In genomic region chr10:25416696-25417095, GRCm38 (mm10) we compare ENCODE assay signal across 26 mouse cellular contexts.
"Had no signal": no experiment of that assay in that cellular context is flagged by ENCODE, and none has a peak within 500 bp of the region (broad histone marks: within the 10 kb centered on the region; RNA-seq: fewer than 3 reads in every experiment).

No protein-coding gene starts in this region.

- DNase-seq: cerebellum, adult 9-10 months; cerebellum, adult 9-11 months; cerebellum, postnatal 10 days; cerebellum, postnatal 14 days; cerebellum, postnatal 25 days; cerebellum, postnatal 36 days; embryo, embryonic 11 days; forebrain, postnatal 0 days; gastrocnemius, adult 2 months; gastrocnemius, postnatal 10 days; gastrocnemius, postnatal 14 days; gastrocnemius, postnatal 25 days; gastrocnemius, postnatal 36 days; heart, adult 18-20 months; heart, adult 2 months had no signal

- H3K27ac ChIP-seq: embryonic facial prominence, embryonic 10.5 days; embryonic facial prominence, embryonic 12.5 days; embryonic facial prominence, embryonic 13.5 days; embryonic facial prominence, embryonic 15.5 days; forebrain, embryonic 10.5 days; forebrain, embryonic 12.5 days; forebrain, embryonic 13.5 days; forebrain, embryonic 15.5 days; gastrocnemius, adult 2 months; heart, adult 2 months had no signal

- H3K4me1 ChIP-seq: embryonic facial prominence, embryonic 15.5 days; forebrain, embryonic 10.5 days; forebrain, embryonic 12.5 days; forebrain, embryonic 13.5 days; forebrain, embryonic 15.5 days had no signal

- H3K9ac ChIP-seq: embryonic facial prominence, embryonic 12.5 days; embryonic facial prominence, embryonic 13.5 days; embryonic facial prominence, embryonic 15.5 days; forebrain, embryonic 12.5 days; forebrain, embryonic 13.5 days; forebrain, embryonic 15.5 days; forebrain, postnatal 0 days had no signal

- H3K9me3 ChIP-seq: embryonic facial prominence, embryonic 10.5 days; embryonic facial prominence, embryonic 12.5 days; embryonic facial prominence, embryonic 13.5 days; embryonic facial prominence, embryonic 15.5 days; forebrain, embryonic 10.5 days; forebrain, embryonic 12.5 days; forebrain, embryonic 13.5 days; forebrain, embryonic 15.5 days had no signal

- H3K4me2 ChIP-seq: embryonic facial prominence, embryonic 12.5 days; embryonic facial prominence, embryonic 13.5 days; embryonic facial prominence, embryonic 15.5 days; forebrain, embryonic 12.5 days; forebrain, embryonic 13.5 days; forebrain, embryonic 15.5 days had no signal

- H3K4me3 ChIP-seq: embryonic facial prominence, embryonic 10.5 days; embryonic facial prominence, embryonic 12.5 days; embryonic facial prominence, embryonic 13.5 days; embryonic facial prominence, embryonic 15.5 days; erythroblast, embryonic 14.5 days; forebrain, embryonic 10.5 days; forebrain, embryonic 12.5 days; forebrain, embryonic 13.5 days; forebrain, embryonic 15.5 days; gastrocnemius, adult 2 months; heart, adult 2 months had no signal

- H3K27me3 ChIP-seq: embryonic facial prominence, embryonic 12.5 days; embryonic facial prominence, embryonic 13.5 days; embryonic facial prominence, embryonic 15.5 days; forebrain, embryonic 12.5 days; forebrain, embryonic 13.5 days; forebrain, embryonic 15.5 days had no signal

- ATAC-seq: forebrain, embryonic 13.5 days; forebrain, embryonic 14.5 days; forebrain, embryonic 15.5 days; forebrain, embryonic 16.5 days; forebrain, postnatal 0 days had no signal

- H3K36me3 ChIP-seq: embryonic facial prominence, embryonic 12.5 days; embryonic facial prominence, embryonic 13.5 days; embryonic facial prominence, embryonic 15.5 days; forebrain, embryonic 12.5 days; forebrain, embryonic 15.5 days had no signal
